Mouse (Mus musculus) layer of hippocampus, postnatal 14 days (tissue): ENCODE results near the gene Cilp. TPM values are rescaled to one million over a fixed set of nuclear protein-coding genes. Genes with fewer than 3 reads are reported as not detected.
"Not testable (repeated sequence)": the region's sequence is repeated elsewhere in the genome, so short reads cannot be mapped to it uniquely, and the experiment has no call there.

Source experiments
- DNase-seq, 2 experiments: peaks; one replicate each; pipeline ENCODE4 v3.0.0; 2021 to 2022; ENCODE audit warnings: low spot score in 2 of 2, mixed read lengths in 1 of 2
- long read RNA-seq, 2 experiments: library from polyadenylated mRNA; stranded (forward); transcript quantifications; one replicate each; pipeline ENCODE4 v2.0.0; 2021
- total RNA-seq, 2 experiments: library from RNA; stranded (reverse); gene quantifications; 2 replicates each; pipeline ENCODE4 v1.2.3; 2021

Cilp gene
- under 1 TPM; 0.07 to 0.14 TPM for total RNA-seq
- long read RNA-seq, experiment 1: 0 reads
- long read RNA-seq, experiment 2: 0 reads

DNA sequence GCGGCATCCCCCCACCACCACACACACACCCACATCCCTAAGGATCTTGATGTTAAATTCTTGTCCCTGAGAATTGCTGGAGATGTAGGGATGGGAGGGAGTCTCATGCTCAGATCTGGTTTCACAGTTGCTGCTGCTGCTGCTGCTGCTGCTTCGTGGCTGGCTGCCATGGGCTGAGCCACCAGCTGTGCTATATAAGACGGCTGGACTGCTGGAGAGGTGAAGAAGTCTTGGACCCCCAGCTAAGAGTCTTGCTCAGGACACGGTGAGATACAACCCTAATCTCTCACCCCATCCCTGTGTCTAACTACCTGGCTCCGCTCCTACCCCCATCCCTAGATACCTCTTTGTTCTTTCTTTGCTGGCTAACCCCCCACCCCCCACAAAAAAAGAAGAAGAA, at the start of gene Cilp:
Cilp (plus strand) TSS at position 222 of the 400 bp plus-strand sequence.
- no peak for DNase-seq

DNA sequence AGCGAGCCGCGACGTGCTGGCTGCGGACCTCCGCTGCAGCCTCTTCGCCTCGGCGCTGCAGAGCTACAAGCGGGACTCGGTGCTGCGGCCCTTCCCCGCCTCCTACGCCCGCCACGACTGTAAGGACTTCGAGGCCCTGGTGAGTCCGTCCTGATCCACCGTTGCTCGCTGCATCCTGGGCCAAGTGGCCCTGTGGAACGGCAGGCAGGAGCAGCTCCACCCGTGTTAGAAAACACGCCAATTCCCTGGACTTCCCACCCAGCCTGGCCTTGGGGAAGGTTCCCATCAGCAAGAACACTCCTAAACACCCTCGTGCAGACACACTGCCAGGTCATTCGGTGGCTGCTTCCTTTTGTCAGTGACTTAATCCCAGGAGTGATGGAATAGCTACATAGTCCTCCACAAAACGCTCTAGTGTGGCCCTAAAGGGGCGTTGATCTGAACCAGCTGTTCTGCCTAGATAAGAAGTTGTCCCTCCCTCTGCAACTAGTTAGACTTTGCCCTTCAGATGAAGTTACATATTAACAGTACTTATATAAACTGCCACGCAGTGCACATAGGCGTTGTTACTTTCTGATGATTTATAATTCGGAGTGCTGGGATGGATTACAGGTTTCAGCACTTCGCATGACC, 49.4 kb upstream of the Cilp start:
- DNase-seq: no peak

DNA sequence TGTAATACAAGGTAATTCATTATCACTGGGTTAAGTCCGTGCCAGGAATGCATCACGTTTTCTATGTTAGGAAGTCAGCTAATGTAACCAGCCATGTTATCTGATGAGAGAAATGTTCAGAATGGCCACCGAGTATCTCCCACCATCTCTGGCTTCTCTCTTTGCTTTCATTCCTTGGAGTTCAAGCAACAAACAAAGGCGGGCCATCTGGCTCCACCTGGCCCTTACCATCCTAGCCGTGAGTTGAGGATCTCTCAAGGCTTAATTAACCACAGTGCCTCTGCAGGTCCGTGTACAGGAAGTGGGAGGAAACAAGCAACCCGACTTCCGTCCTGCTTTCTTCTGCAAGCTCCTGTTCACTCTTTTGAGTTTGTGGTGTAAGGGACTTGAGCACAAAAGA, 48.0 kb upstream of the Cilp start:
- no peak for DNase-seq

DNA sequence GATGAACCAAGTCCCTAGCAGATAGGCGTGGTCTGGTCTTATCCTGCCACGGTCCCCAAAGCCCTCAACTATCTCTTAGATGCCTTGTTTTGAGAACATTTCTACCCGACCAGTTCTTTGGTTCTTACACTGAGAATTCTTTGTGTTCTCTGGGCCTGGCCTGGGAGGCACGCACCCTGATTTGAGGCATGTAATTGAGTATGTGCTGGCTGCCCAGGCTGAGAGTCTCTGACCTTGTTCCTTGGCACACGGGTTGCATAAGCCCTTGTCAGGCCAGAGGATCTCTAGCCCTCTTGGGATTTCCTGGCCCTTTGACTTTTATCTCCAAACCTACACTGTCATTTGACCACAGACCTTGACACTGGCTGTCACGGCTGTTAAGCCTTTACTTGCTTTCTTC, 47.3 kb upstream of the Cilp start:
- no peak for DNase-seq

DNA sequence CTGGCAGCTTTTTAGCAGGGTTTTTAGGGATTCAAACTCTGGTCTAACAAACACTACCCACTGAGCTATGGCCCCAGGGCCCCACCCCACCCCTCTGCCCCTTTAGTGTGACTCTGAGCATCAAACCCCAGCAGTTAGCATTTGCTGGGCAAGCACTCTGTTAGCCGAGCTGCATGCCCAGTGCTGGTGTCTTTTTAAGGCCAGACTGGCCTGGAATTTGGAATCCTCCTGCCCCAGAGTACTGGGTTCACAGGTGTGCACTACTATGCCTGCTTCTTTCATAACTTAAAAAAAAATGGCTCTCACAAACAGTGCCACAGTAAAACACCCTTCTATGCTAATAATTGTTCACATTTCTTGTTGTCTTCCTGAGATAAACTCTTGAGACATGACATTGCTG, 46.1 kb upstream of the Cilp start:
- no peak for DNase-seq

DNA sequence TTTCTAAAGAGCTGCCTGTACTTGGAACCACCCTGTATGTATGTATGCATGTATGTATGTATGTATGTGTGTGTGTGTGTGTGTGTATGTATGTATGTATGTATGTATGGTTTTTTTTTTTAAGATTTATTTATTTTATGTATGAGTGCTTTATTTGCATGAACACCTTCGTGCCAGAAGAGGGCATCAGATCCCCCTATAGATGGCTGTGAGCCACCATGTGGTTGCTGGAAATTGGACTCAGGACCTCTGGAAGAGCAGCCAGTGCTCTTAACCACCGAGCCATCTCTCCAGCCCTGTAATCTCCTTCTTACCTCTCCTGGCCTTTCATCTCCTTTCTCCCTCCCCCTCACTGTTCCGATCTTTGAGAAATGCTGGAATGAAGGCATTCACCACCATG, 44.6 kb upstream of the Cilp start:
- DNase-seq: not testable (repeated sequence)

DNA sequence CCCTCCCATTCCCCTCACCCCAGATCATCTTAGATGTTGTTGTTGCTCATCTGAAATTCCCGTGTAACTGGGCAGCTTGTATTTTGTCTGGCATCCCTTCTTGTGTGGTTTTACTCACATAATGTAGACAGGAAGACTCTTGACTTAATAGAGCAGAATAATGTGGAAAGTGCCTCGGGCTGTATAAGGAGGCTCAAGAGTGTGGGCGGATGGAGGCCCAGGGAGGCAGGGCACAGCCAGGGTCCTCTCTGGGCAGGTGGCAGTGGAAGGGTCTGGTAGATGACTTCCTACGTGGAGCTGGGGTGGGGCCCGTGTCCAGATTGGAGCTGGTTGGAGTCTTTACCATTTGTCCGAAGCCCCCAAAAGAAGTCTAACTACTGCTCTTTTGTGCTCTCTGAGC, 41.1 kb upstream of the Cilp start:
- no peak for DNase-seq

DNA sequence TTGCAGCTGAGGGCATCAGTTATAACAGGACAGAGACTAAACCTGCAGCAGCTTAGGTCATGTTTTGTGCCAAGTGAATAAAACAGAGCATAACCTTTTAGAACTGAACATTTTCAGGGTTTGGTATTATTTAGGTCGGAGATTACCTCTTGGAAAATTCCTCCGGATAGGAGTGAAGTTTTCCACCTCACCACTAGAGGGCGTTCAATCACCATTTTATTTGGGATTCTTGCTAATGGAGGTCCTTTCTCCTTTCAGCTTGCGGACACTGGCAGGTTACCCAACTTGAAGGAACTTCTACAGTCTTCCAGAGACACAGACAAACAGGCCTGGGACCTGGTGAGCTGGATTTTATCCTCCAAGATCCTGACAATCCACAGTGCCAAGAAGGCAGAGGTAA, 39.2 kb upstream of the Cilp start:
- peak; percentile 31 to 46 for DNase-seq

DNA sequence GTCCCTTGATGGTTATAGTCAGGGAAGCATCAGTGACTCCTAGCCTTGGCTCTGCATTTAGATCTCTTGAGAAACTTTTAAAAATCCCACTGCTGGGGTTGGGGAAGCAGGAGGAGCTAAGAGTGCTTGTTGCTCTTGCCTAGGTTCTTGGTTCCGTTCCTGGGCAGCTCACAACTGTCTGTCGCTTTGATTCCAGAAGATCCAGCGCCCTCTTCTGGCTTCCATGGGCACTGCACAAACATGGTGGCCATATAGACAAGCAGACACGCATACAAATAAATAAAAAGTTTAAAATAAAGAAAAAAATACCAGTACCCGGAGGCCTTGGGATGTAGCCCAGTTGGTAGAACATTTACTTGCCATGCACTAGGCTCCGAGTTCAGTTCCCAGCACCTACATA, 34.7 kb upstream of the Cilp start:
- DNase-seq: no peak

DNA sequence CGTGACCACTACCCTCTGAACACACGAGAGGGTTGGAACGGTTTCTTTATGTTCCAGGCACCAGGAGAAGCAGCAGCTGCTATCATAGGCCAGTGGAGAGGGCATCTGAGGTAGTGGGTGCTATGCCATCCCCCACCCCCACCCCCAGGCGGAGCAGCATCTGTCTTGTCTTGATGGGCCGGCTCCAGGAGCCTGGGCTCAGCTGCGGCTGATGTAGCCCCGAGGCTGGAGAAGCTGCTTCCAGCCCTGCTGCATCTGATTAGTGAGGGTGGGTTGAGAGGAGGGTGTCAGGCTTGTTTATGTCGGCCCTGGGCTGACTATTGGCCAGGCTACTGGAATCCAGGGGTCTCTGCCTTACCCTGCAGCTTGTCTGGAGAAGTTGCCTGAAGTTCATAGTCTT, 33.7 kb upstream of the Cilp start:
- no peak for DNase-seq

DNA sequence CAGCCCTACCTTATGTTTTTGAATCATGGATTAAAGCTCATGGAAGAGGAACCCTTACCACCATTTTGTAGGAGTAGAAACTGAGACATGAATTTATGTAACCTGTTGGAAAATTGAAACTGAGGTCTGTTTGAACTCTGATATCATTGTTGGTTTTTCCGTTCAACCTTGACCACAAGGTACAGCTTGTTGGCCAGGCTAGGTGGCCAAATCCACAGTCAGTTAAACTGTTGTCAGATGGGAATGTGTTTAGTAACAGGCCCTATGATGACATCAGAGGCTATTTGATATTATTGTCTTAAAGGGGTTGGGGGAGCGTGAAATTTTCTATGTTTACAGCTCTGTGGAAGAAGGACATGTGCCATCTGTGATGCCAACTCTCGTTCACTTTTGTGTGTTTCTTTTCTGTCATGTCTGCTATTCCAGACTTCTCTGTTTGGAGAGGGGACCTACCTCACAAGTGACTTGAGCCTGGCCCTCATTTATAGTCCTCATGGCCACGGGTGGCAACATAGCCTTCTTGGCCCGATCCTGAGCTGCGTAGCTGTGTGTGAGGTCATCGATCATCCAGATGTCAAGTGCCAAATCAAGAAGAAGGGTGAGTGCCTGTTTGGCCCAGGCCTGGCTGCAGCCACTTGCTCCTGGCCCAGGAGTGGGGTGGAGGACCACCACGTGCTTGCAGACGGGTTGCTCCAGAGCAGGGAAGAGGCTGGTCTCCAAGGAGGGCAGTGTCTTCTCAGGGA, 31.6 kb upstream of the Cilp start:
- DNase-seq: no peak

DNA sequence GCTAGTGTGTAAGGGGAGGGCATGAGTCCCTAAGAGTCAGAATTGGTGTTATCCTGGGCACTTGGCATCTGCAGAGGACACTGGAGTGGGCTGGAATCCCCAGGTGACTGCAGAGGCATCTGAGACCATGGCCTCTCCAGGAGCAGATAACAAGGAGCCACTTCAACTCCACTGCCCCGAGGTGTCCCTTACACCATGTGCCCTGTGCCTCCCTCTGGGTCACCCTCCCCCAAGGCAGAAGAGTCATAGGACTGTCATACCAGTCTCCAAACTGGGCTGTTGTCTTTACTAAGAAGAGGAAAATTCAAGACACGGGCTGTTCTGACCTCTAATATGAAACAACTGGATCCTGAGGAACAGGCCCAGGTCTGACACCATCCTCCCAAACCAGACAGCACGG, 30.2 kb upstream of the Cilp start:
- DNase-seq: no peak

DNA sequence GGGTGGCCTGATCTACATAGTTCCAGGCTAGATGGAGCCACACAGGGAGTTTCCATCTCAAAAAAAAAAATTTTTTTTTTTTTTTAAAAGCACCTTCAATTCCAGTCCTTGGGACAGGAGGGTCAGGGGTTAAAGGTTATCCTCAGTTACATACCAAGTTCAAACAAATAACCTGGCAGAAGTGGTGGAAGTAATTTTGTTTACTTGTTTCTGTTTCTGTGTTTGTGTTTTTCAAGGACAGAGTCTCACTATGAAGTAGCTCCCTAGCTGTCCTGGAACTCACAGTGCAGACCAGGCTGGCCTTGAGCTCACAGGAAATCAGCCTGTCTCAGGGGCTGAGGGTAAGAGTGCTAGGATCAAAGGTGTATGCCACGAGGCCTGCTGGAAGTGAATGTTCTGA, 29.4 kb upstream of the Cilp start:
- DNase-seq: no peak

DNA sequence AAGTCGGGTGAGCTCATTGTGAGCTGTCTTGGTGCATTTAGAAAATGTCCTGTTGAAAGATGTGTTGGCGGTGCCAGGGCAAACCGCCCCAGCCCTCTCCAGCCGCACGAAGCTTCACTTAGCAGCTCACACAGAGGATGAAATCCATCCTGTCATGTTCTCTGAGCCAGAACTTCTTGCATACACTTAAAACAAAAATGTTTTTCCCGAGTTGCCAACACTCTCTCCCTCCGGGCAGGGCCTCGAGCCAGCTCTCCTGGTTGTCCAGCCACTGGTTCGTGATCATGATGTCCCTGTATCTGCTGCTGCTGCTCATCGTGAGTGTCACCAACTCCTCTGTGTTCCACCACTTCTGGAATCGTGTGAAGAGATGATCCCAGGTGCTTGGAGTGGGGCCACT, 27.4 kb upstream of the Cilp start:
- no peak for DNase-seq

DNA sequence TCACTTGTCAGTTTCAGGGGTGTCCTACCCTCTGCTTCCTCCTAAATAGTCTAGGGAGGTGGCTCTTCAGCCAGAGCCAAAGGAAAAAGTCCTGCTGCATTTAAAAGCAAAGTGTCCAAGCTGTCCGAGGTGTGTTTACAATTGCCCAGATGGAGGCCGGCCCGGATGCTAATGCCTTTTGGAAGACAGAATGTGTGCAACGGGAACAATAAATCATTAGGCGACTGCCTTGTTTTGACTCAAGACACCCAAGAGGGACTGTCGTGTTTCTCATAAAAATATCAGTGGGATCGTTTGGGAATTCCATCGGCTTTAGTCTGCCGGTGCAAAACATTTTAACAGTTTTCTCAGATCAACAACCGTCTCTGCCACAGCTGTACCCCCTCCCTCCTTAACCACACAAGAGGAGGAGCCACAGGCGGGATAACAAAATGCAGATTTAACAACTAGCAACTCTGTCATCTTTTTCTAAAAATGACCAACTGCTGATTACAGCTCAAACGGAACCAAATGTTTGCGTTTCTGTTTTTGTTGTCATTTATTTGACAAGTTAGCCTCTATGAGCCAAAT, 26.7 kb upstream of the Cilp start:
- DNase-seq: no peak

DNA sequence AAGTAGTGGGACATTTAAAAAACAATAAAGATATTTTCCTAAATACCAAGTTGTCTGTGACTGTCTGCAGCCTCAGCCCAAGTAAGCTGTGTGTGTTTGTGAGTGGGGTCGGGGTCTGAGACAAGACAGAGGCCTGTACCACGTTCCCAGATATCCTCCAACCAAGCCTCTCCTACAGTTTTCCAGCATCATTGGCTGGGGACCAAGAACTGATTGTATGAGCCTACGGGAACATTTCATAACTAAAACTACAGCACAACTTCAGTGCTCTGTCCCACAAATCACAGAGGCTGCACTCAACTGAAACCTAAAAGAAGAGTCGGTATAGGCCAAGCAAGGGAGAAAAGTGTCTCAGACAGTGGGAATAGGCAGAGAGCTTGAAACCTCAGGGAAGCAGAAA, 25.8 kb upstream of the Cilp start:
- DNase-seq: no peak

DNA sequence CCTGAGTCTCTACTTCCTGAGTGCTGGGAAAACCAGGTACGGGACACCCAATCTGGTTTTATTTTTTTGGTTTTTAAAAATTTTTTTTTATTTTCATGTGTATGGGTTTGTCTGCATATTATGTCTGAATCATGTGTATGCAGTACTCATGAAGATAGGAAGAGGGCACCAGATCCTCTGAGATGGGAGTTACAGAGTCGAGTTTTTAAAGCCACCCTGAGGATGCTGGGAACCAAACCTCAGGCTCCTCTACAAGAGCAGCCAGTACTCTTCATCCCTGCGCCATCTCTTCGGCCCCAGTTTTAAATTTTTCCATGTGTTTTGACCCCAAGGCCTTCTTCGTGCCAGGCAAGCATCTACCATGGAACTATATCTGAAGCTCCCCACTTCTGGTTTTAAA, 25.2 kb upstream of the Cilp start:
- no peak for DNase-seq

DNA sequence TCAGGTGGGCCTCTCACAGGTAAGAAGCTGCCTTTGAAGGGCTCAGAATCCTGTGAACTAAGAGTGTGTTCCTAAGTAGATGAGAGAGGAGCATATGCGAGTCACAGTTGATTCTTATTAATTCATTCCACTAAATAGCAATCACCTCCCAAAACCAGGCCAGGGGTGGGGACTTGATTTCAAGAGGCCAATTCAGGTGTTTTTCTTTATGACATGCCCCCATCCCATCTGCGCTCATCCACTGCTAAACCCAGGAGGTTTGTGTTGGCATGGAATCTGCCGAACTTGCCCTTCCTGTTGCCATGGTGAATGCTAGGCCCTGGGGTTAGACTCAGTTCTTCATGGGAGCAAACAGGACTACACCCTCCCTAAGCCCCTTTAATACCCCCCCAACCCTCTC, 24.4 kb upstream of the Cilp start:
- DNase-seq: no peak

DNA sequence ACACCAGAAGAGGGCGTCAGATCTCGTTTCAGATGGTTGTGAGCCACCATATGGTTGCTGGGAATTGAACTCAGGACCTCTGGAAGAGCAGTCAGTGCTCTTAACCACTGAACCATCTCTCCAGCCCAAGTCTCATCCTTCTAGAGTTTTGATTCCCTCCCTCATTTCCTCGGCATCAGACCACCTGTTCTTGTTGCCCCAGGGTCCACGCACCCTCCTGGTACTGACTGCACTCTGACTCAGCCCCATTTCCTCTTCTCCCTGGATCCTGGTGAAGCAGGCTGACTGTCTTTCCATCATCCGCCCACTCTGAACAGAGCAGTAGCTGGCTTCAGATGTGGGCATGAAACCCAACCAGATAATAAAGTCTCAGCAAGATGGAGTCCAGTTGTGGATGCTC, 23.0 kb upstream of the Cilp start:
- DNase-seq: no peak

DNA sequence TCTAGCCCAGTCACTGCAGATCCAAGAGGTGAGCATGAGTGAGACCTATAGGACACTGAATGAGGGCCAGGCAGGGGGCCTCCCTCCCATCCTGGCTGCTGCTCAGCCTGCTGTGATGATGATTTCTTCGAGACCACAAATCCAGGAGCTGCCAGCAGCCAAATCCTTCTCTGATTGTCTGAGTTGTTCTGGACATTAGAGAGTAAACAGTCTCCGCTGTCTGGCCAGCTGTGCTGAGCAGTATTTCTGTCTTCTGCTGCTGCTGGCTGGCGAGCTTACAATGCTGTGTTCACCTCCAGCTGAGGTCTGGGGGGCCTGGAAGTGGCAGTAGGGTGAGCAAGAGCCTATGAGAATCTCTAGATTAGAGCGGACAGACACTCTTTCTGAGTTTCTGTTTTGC, 21.7 kb upstream of the Cilp start:
- DNase-seq: no peak

DNA sequence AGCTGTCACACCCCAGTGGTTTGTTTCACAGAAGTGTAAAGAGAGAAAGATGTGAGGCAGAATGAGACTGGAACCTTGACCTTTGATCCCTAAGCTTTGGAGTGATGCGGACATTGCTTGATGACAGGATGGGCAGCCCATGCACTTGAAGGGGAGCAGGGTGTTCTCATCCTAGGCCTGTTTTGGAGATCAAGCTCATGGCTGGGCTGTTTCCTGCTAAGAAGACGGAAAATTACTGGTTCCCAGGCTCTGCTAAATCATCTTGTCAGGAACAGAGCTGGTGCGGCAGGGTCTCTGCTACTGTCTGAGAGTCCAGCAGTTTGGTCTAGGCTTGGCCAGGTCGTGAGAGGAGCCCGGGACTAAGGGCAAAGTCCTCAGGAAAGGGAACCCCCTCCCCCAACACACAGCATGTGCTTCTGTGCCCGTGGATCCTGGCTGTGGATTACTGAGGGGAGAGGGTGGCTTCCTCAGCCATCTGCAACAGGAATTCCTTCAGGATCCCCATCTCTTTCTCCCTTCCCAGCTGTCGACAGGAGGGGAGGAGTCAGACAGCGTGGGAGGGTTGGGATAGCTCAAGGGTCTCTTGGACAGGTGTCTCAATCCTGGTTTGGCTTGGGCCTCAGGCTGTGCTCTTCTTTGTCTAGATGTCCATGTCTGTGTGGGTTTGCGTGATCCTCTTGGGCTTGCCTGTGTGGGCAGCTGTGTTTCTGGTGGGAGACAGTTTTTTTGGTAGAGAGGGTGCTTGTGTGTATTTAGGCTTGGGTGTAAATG, 20.8 kb upstream of the Cilp start:
- DNase-seq: no peak
